Mouse (Mus musculus): Measurements from ENCODE around the gene Rpl23a. TPM values are rescaled to one million over a fixed set of nuclear protein-coding genes. Genes with fewer than 3 reads are reported as not detected.
A peak's percentile ranks its signal among the peaks of the same experiment; 100 is the strongest.

Gene Rpl23a
- polyA plus RNA-seq, 1 experiment from 2014 or later = 1,746 TPM

- Histone ChIP-seq H3K27ac (replicated peaks; ENCODE audit: low read depth, low read length) (peak overlapping the region; percentile 97), H3K36me3 (ENCODE audit: control insufficient read depth, insufficient read depth, low read length) (peaks cover 11% of the 10 kb centered on the region), H3K4me3 (ENCODE audit: low read depth, low read length) (peak overlapping the region; percentile 100), H3K27me3 (replicated peaks; ENCODE audit: control insufficient read depth, insufficient read depth, low read length) (no peaks in the 10 kb centered on the region), H3K9ac (ENCODE audit: low read depth, low read length) (no peak overlapping the region; the same call in 1 of the 2 replicates), H3K4me2 (ENCODE audit: low read depth, low read length) (peak overlapping the region; percentile 77), H3K4me1 (ENCODE audit: control insufficient read depth, insufficient read depth, low read length) (peaks cover 20% of the 10 kb centered on the region), H3K9me3 (ENCODE audit: control insufficient read depth, low read length) (no peaks in the 10 kb centered on the region)
- no peak for DNase-seq (ENCODE audit: low spot score)
- WGBS = 36% methylated on average over 4 of the region's 4 CpGs
- no peak for ATAC-seq (ENCODE audit: low read depth)
Observed at GRCm38 (mm10) chr11:78166161-78166560, 17.2 kb downstream of the Rpl23a start.

DNA sequence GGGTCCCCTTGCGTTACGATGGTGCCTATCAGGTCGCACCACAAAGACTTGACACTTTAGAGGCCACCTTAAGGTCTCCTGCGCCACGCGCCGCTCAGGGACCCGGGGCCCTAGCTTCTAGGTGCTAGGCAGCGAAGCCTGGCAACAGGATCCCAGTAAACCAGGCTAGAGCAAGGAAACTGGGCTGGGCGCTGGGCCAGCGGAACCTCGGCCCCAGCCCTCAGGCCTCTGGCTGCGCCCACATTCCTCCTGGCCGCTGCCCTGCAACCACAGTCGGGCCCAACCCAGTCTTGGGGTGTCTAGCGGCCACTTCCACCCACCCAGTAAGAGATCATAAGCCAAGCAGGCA lies 17.6 kb downstream of the Rpl23a start:
- Histone ChIP-seq H3K27me3 (replicated peaks; ENCODE audit: control insufficient read depth, insufficient read depth, low read length) (no peaks in the 10 kb centered on the region), H3K9me3 (ENCODE audit: control insufficient read depth, low read length) (no peaks in the 10 kb centered on the region), H3K36me3 (ENCODE audit: control insufficient read depth, insufficient read depth, low read length) (peaks cover 15% of the 10 kb centered on the region), H3K4me3 (ENCODE audit: low read depth, low read length) (peak overlapping the region; percentile 100), H3K4me2 (ENCODE audit: low read depth, low read length) (peak overlapping the region; percentile 77), H3K27ac (replicated peaks; ENCODE audit: low read depth, low read length) (peak overlapping the region; percentile 97), H3K9ac (ENCODE audit: low read depth, low read length) (peak overlapping the region; percentile 98), H3K4me1 (ENCODE audit: control insufficient read depth, insufficient read depth, low read length) (peaks cover 20% of the 10 kb centered on the region)
- WGBS = 1% methylated on average over 7 of the region's 16 CpGs
- DNase-seq (ENCODE audit: low spot score) (peak; percentile 73), ATAC-seq (ENCODE audit: low read depth) (peak; percentile 24)

DNA sequence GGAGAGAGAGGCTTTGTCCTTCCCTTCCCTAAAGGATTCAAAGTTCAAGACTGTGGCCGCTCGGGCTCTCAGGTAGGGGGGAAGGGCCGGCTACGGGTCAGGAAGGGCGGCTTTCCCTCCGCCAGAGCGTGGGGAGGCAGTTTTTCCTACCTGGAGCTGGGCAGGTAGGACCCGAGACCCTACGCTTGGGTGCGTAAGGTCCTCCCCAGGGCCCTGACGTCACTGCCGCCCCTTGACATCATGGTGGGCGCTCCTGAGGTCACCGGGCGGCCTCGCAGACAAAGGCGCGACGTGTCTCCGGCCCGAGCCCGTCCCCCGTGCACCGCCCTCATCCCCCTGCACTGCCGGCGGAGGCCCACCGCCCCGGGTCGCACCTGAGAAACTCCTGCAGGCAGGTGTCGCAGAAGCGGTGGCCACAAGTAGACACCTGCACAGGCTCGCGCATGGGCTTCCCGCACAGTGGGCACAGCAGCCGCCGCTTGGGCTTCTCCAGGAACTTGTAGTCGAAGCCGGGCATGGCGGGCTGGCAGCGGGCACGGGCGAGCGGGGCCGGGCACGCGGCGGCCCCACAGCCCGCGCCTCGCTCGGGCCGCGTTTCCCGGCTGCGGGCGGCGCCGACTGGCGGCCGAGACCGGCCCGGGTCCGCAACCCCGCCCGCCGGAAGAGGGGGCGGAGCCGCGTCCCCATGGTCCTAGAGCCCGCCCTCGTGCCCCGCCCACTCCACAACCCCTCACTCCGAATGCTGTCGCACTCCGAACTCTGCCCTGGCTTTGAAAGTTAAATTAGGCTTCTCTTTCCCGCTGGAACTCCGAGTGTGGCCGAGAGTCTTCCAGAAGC lies 18.2 kb downstream of the Rpl23a start, which contains the start of gene Traf4:
Gene Traf4, minus strand, starts transcription at position 666 of the 837 bp plus-strand sequence.
- ATAC-seq (ENCODE audit: low read depth) = peak; percentile 85
- peak; percentile 94 for DNase-seq (ENCODE audit: low spot score)
- H3K9me3 ChIP-seq (ENCODE audit: control insufficient read depth, low read length) = no peaks in the 10 kb centered on the region
- H3K9ac ChIP-seq (ENCODE audit: low read depth, low read length) = peak within 1 kb of the TSS; percentile 98
- peak within 1 kb of the TSS; percentile 100 for H3K4me3 ChIP-seq (ENCODE audit: low read depth, low read length)
- H3K4me2 ChIP-seq (ENCODE audit: low read depth, low read length) = peak within 1 kb of the TSS; percentile 77
- WGBS = under 1% methylated on average over 36 of the region's 78 CpGs
- peak within 1 kb of the TSS; percentile 97 for H3K27ac ChIP-seq (replicated peaks; ENCODE audit: low read depth, low read length)
- no peaks in the 10 kb centered on the region for H3K27me3 ChIP-seq (replicated peaks; ENCODE audit: control insufficient read depth, insufficient read depth, low read length)
- H3K4me1 ChIP-seq (ENCODE audit: control insufficient read depth, insufficient read depth, low read length) = peaks cover 20% of the 10 kb centered on the region
- H3K36me3 ChIP-seq (ENCODE audit: control insufficient read depth, insufficient read depth, low read length) = peaks cover 21% of the 10 kb centered on the region

GRCm38 (mm10) chr11:78164604-78164923 lies 18.8 kb downstream of the Rpl23a start:
- Histone ChIP-seq H3K4me2 (ENCODE audit: low read depth, low read length) (peak overlapping the region; percentile 77), H3K9me3 (ENCODE audit: control insufficient read depth, low read length) (no peaks in the 10 kb centered on the region), H3K4me3 (ENCODE audit: low read depth, low read length) (peak overlapping the region; percentile 100), H3K27me3 (replicated peaks; ENCODE audit: control insufficient read depth, insufficient read depth, low read length) (no peaks in the 10 kb centered on the region), H3K36me3 (ENCODE audit: control insufficient read depth, insufficient read depth, low read length) (peaks cover 27% of the 10 kb centered on the region), H3K9ac (ENCODE audit: low read depth, low read length) (peak overlapping the region; percentile 98), H3K4me1 (ENCODE audit: control insufficient read depth, insufficient read depth, low read length) (peaks cover 20% of the 10 kb centered on the region), H3K27ac (replicated peaks; ENCODE audit: low read depth, low read length) (peak overlapping the region; percentile 97)
- WGBS = under 1% methylated on average over 14 of the region's 14 CpGs
- ATAC-seq (ENCODE audit: low read depth) = no peak
- no peak for DNase-seq (ENCODE audit: low spot score)

DNA sequence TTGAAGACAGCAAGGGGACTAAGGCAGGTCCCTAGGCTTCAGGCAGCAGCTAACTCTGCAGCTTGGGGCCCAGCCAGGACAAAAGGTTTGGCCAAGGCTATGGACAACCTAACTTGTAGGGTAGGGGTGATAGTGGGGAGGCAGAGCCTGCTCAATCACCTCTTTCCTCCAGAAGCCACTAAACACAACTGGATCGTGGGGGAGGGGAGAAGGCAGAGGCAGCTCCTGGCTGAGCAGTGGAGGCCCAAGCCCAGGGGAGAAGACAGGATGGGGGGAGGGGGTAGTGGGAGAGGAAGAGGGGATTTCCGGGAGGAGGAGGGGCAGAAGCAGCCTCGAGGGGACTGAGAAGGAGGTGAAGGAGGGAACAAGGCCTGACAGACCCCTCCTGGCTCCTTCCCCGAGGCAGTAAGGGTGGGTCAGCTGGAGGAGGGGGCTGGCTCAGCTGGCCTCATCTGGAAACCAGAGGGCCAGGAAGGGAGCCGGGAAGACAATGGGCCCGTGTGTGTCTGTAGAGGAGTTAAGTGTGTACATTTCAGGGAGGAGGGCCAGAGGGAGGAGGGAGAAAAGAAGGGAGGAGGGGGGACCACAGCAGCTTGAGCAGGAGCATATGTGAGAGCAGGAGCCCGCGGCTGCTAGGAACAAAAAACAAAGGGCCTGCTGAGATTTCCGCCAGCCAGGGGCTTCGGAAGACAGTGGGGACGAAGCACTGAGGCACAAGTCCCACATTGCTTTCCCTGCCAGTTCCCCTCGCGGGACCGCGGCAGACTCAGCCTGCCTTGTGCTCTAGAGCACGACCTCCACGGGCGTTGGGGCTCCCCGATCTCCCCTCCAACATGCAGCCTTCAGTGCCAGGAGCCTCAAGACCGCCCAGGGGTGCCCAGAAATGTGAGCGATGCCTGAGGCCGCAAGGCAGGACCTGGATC lies 19.4 kb downstream of the Rpl23a start:
- WGBS = under 1% methylated on average over 17 of the region's 22 CpGs
- H3K36me3 ChIP-seq (ENCODE audit: control insufficient read depth, insufficient read depth, low read length) = peaks cover 33% of the 10 kb centered on the region
- peak overlapping the region; percentile 98 for H3K9ac ChIP-seq (ENCODE audit: low read depth, low read length)
- H3K9me3 ChIP-seq (ENCODE audit: control insufficient read depth, low read length) = no peaks in the 10 kb centered on the region
- H3K4me1 ChIP-seq (ENCODE audit: control insufficient read depth, insufficient read depth, low read length) = peaks cover 20% of the 10 kb centered on the region
- no peaks in the 10 kb centered on the region for H3K27me3 ChIP-seq (replicated peaks; ENCODE audit: control insufficient read depth, insufficient read depth, low read length)
- H3K27ac ChIP-seq (replicated peaks; ENCODE audit: low read depth, low read length) = peak overlapping the region; percentile 97
- H3K4me2 ChIP-seq (ENCODE audit: low read depth, low read length) = peak overlapping the region; percentile 77
- H3K4me3 ChIP-seq (ENCODE audit: low read depth, low read length) = peak overlapping the region; percentile 100
- DNase-seq (ENCODE audit: low spot score) (peak; percentile 94), ATAC-seq (ENCODE audit: low read depth) (peak; percentile 65)

- H3K36me3 ChIP-seq (ENCODE audit: control insufficient read depth, insufficient read depth, low read length) = peaks cover 42% of the 10 kb centered on the region
- H3K27me3 ChIP-seq (replicated peaks; ENCODE audit: control insufficient read depth, insufficient read depth, low read length) = no peaks in the 10 kb centered on the region
- H3K9ac ChIP-seq (ENCODE audit: low read depth, low read length) = peak overlapping the region; percentile 98
- H3K9me3 ChIP-seq (ENCODE audit: control insufficient read depth, low read length) = no peaks in the 10 kb centered on the region
- peak overlapping the region; percentile 77 for H3K4me2 ChIP-seq (ENCODE audit: low read depth, low read length)
- H3K4me1 ChIP-seq (ENCODE audit: control insufficient read depth, insufficient read depth, low read length) = peaks cover 20% of the 10 kb centered on the region
- 40% methylated on average over 2 of the region's 2 CpGs for WGBS
- no peak for ATAC-seq (ENCODE audit: low read depth)
- no peak for DNase-seq (ENCODE audit: low spot score)
- peak overlapping the region; percentile 100 for H3K4me3 ChIP-seq (ENCODE audit: low read depth, low read length)
- H3K27ac ChIP-seq (replicated peaks; ENCODE audit: low read depth, low read length) = peak overlapping the region; percentile 97
Observed at GRCm38 (mm10) chr11:78163045-78163444, 20.3 kb downstream of the Rpl23a start.

DNA sequence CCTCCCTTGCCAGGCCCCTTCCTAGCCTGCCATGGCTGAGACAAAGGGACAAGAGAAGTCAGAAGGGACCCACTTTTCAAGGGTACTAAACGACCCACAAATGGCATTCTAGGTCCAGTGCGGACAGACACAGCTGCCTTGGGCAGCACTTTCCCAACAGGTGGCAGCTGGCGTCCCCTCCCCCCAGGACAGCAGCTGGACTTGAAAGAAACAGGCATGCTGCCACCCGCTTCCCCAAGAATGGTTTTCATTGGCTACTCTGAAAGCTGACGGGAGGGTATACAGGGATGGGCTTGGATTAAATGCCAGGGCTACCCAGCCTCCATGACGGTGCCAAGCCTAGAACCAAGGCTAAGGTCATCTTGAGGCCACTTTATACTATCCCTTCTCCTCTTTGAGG lies 20.9 kb downstream of the Rpl23a start:
- H3K27ac ChIP-seq (replicated peaks; ENCODE audit: low read depth, low read length) = peak overlapping the region; percentile 97
- H3K36me3 ChIP-seq (ENCODE audit: control insufficient read depth, insufficient read depth, low read length) = peaks cover 47% of the 10 kb centered on the region
- peak overlapping the region; percentile 98 for H3K9ac ChIP-seq (ENCODE audit: low read depth, low read length)
- no peaks in the 10 kb centered on the region for H3K27me3 ChIP-seq (replicated peaks; ENCODE audit: control insufficient read depth, insufficient read depth, low read length)
- ATAC-seq (ENCODE audit: low read depth) = no peak
- H3K4me3 ChIP-seq (ENCODE audit: low read depth, low read length) = peak overlapping the region; percentile 100
- peaks cover 22% of the 10 kb centered on the region for H3K4me1 ChIP-seq (ENCODE audit: control insufficient read depth, insufficient read depth, low read length)
- WGBS = 43% methylated on average over 6 of the region's 6 CpGs
- peak; percentile 76 for DNase-seq (ENCODE audit: low spot score)
- peak overlapping the region; percentile 77 for H3K4me2 ChIP-seq (ENCODE audit: low read depth, low read length)
- H3K9me3 ChIP-seq (ENCODE audit: control insufficient read depth, low read length) = no peaks in the 10 kb centered on the region

DNA sequence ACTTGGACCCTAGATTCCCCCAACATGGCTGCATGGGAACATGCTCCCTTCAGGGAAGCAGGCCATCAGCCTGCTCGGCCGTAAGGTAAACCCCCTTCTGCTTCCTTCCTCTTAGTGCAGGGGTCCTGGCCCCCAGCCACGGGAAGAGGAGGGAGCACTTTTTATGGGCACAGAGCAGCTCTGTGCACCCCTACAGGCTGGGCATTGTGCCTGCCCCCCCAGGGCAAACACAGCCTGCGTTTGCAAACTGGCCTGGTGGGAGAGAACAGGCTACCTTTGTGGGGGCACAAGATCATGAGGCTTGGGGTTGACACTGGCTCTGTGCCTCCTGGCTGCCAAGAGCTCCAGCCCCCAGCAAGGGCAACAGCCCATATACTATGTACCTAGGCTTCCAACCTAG lies 21.4 kb downstream of the Rpl23a start:
- H3K9me3 ChIP-seq (ENCODE audit: control insufficient read depth, low read length) = no peaks in the 10 kb centered on the region
- peak overlapping the region; percentile 98; the same call in 1 of the 2 replicates for H3K9ac ChIP-seq (ENCODE audit: low read depth, low read length)
- WGBS = 37% methylated on average over 4 of the region's 4 CpGs
- peak overlapping the region; percentile 97 for H3K27ac ChIP-seq (replicated peaks; ENCODE audit: low read depth, low read length)
- H3K36me3 ChIP-seq (ENCODE audit: control insufficient read depth, insufficient read depth, low read length) = peaks cover 51% of the 10 kb centered on the region
- 0 out of 2 replicates have a peak overlapping the region, but pooled peaks have one; percentile 100 for H3K4me3 ChIP-seq (ENCODE audit: low read depth, low read length)
- H3K4me1 ChIP-seq (ENCODE audit: control insufficient read depth, insufficient read depth, low read length) = peaks cover 22% of the 10 kb centered on the region
- H3K27me3 ChIP-seq (replicated peaks; ENCODE audit: control insufficient read depth, insufficient read depth, low read length) = no peaks in the 10 kb centered on the region
- ATAC-seq (ENCODE audit: low read depth) (no peak), DNase-seq (ENCODE audit: low spot score) (peak; percentile 41)
- peak overlapping the region; percentile 77 for H3K4me2 ChIP-seq (ENCODE audit: low read depth, low read length)

Measured in embryonic facial prominence, embryonic 14.5 days (tissue).